Mouse (Mus musculus) CH12.LX (cell line): Measurements from ENCODE around the gene Gper1. TPM values are rescaled to one million over a fixed set of nuclear protein-coding genes. Genes with fewer than 3 reads are reported as not detected.

Experiments
- DNase-seq: peaks from one replicate; pipeline ENCODE4 v3.0.0-alpha.2; 2013; ENCODE audit errors: extremely low read depth
- H3K27ac ChIP-seq: 2 replicates; pipeline ENCODE4 v1.5.1; 2012; ENCODE audit warnings: low read depth, mild to moderate bottlenecking, control low read depth, moderate library complexity; ENCODE audit not compliant: insufficient read depth
- H3K27me3 ChIP-seq: replicated peaks from 2 replicates; pipeline ENCODE3; 2012; ENCODE audit warnings: inconsistent platforms
- H3K36me3 ChIP-seq, 2 experiments: replicated peaks in 1 of 2; 2 replicates each; pipeline versions ENCODE3 to v1.6.1; 2012; ENCODE audit warnings: inconsistent platforms in 1 of 2, low read length in 1 of 2, mild to moderate bottlenecking in 1 of 2, mixed read lengths in 1 of 2, moderate library complexity in 1 of 2; ENCODE audit not compliant: control insufficient read depth in 1 of 2, insufficient read depth in 1 of 2
- H3K4me1 ChIP-seq, 2 experiments: 2 replicates each; pipeline ENCODE4 v1.6.1; 2012; ENCODE audit warnings: inconsistent platforms in 1 of 2, moderate library complexity in 1 of 2; ENCODE audit not compliant: insufficient read depth in 2 of 2, control insufficient read depth in 1 of 2
- H3K4me2 ChIP-seq: 2 replicates; pipeline ENCODE4 v1.6.1; 2012; ENCODE audit warnings: low read depth, mild to moderate bottlenecking, control low read depth; ENCODE audit not compliant: poor library complexity, insufficient read depth, severe bottlenecking
- H3K4me3 ChIP-seq, 3 experiments: fragments of 150-350 bp in 1 of 3; sonication (generic) in 1 of 3; replicated peaks in 1 of 3; 2 replicates each; pipeline versions ENCODE3 to v1.5.1; 2011 to 2012; ENCODE audit warnings: low read depth in 2 of 3, low read length in 2 of 3, mild to moderate bottlenecking in 2 of 3, moderate library complexity in 2 of 3, control low read depth in 1 of 3, improper control_type of control experiment in 1 of 3, inconsistent platforms in 1 of 3, mixed read lengths in 1 of 3; ENCODE audit not compliant: poor library complexity in 1 of 3
- H3K79me2 ChIP-seq: replicated peaks from 2 replicates; pipeline ENCODE4 v1.6.1; 2012; ENCODE audit warnings: mild to moderate bottlenecking, moderate library complexity; ENCODE audit not compliant: control insufficient read depth, poor library complexity, insufficient read depth, severe bottlenecking; ENCODE audit errors: extremely low read depth
- H3K9ac ChIP-seq: 2 replicates; pipeline ENCODE4 v1.6.1; 2012; ENCODE audit warnings: low read depth, mild to moderate bottlenecking, control low read depth, moderate library complexity; ENCODE audit not compliant: insufficient read depth
- H3K9me3 ChIP-seq: replicated peaks from 2 replicates; pipeline ENCODE3; 2012; ENCODE audit warnings: low read length, inconsistent platforms, mixed read lengths
- CTCF ChIP-seq, 2 experiments: IDR thresholded peaks in 1 of 2; conservative IDR thresholded peaks in 1 of 2; 2 replicates each; pipeline ENCODE4 v1.5.1; 2011 to 2012; ENCODE audit warnings: low read depth in 2 of 2, low read length in 2 of 2, improper control_type of control experiment in 1 of 2, inconsistent platforms in 1 of 2, mild to moderate bottlenecking in 1 of 2, moderate library complexity in 1 of 2
- E2F4 ChIP-seq: IDR thresholded peaks from 2 replicates; pipeline ENCODE4 v1.6.1; 2011; ENCODE audit warnings: low read depth, low read length, improper control_type of control experiment; ENCODE audit not compliant: insufficient replicate concordance
- HCFC1 ChIP-seq: IDR thresholded peaks from 2 replicates; pipeline ENCODE4 v1.6.1; 2012; ENCODE audit warnings: low read depth, mild to moderate bottlenecking, inconsistent platforms, low read length, improper control_type of control experiment
- KAT2A ChIP-seq: IDR thresholded peaks from 2 replicates; pipeline ENCODE4 v1.6.1; 2012; ENCODE audit warnings: low read length, improper control_type of control experiment, inconsistent platforms; ENCODE audit not compliant: insufficient replicate concordance
- MAFK ChIP-seq: IDR thresholded peaks from 2 replicates; pipeline ENCODE4 v1.6.1; 2011; ENCODE audit warnings: low read length, improper control_type of control experiment; ENCODE audit not compliant: insufficient replicate concordance
- MEF2A ChIP-seq: IDR thresholded peaks from 2 replicates; pipeline ENCODE4 v1.6.1; 2014; ENCODE audit warnings: low read depth, mild to moderate bottlenecking, inconsistent platforms, low read length, improper control_type of control experiment, borderline replicate concordance
- MXI1 ChIP-seq: IDR thresholded peaks from 2 replicates; pipeline ENCODE4 v1.6.1; 2011; ENCODE audit warnings: mild to moderate bottlenecking, low read depth, low read length, improper control_type of control experiment
- MYC ChIP-seq: IDR thresholded peaks from 2 replicates; pipeline ENCODE4 v1.6.1; 2011; ENCODE audit warnings: low read depth, mild to moderate bottlenecking, improper control_type of control experiment, low read length
- NELFE ChIP-seq: IDR thresholded peaks from 2 replicates; pipeline ENCODE4 v1.6.1; 2011; ENCODE audit warnings: low read depth, low read length, improper control_type of control experiment
- POLR2A ChIP-seq: IDR thresholded peaks from 2 replicates; pipeline ENCODE4 v1.6.1; 2011; ENCODE audit warnings: low read depth, mild to moderate bottlenecking, improper control_type of control experiment, low read length
- SIN3A ChIP-seq: IDR thresholded peaks from 2 replicates; pipeline ENCODE4 v1.6.1; 2012; ENCODE audit warnings: low read length, improper control_type of control experiment, inconsistent platforms
- SMC3 ChIP-seq: IDR thresholded peaks from 2 replicates; pipeline ENCODE4 v1.6.1; 2011; ENCODE audit warnings: low read depth, low read length, improper control_type of control experiment
- USF1 ChIP-seq: IDR thresholded peaks from 2 replicates; pipeline ENCODE4 v1.6.1; 2014; ENCODE audit warnings: low read depth, mild to moderate bottlenecking, inconsistent platforms, low read length, improper control_type of control experiment
- USF2 ChIP-seq: conservative IDR thresholded peaks from 2 replicates; pipeline ENCODE4 v1.6.1; 2011; ENCODE audit warnings: low read depth, low read length, improper control_type of control experiment
- ZC3H11A ChIP-seq: IDR thresholded peaks from 2 replicates; pipeline ENCODE4 v1.6.1; 2012; ENCODE audit warnings: low read depth, mild to moderate bottlenecking, inconsistent platforms, low read length, improper control_type of control experiment
- ZMIZ1 ChIP-seq: IDR thresholded peaks from 2 replicates; pipeline ENCODE4 v1.6.1; 2012; ENCODE audit warnings: low read depth, mild to moderate bottlenecking, inconsistent platforms, low read length, improper control_type of control experiment
- ZNF384 ChIP-seq: IDR thresholded peaks from 2 replicates; pipeline ENCODE4 v1.6.1; 2012; ENCODE audit warnings: low read depth, low read length, improper control_type of control experiment, inconsistent platforms
- dilution Hi-C: fragments of 300-500 bp; cut with MboI; formaldehyde crosslinking; loops from 2 replicates; pipeline ENCODE4 v1.14.3; 2020; ENCODE audit warnings: low sequenced_read_pairs; ENCODE audit not compliant: extremely low pct_unique_long_range_greater_than_20kb, extremely low pct_ligation_motif_present
- in situ Hi-C: fragments of 300-500 bp; cut with MboI; formaldehyde crosslinking; loops from 3 replicates; pipeline ENCODE4 v1.14.3; 2019; ENCODE audit warnings: low sequenced_read_pairs, low pct_ligation_motif_present, low pct_unique_long_range_greater_than_20kb, mixed read lengths
- polyA plus RNA-seq: library from polyadenylated mRNA; unstranded; fragments of >175 nt; gene quantifications from 2 replicates; pipeline ENCODE4 v1.2.1, GENCODE M21; 2012; ENCODE audit warnings: low read depth; ENCODE audit not compliant: insufficient read length
- total RNA-seq, 2 experiments: library from RNA; depleted of rRNA; stranded (reverse); fragments of 300-350 nt in 1 of 2; fragments of >200 nt in 1 of 2; gene quantifications; 2 replicates each; pipeline ENCODE4 v1.2.3; 2012 to 2014

Gene Gper1
- total and polyA plus RNA-seq, 3 experiments = 0.13 TPM; not detected in 2

DNA sequence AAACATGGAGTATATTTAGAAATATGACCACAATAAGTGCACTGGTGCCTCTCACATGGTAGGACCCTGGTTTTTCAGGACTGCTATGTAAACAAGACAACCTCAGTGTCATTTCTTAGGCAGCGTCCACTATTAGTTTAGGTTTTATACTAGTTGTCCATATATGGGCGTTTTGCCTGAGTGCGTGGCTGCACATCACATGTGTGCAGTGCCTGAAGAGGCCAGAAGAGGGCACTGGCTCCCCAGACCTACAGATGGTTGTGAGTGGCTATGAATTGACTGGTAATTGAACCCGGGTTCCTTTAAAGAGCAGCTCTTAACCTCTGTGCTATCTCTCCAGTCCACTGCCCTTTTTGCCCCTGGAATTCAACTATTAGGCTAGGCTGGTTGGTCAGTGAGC is 6.0 kb upstream of the Gper1 start:
- Histone ChIP-seq H3K4me1 (peaks cover 0 to 13% of the 10 kb centered on the region in 2 experiments; a peak in 2 of 4 replicates), H3K79me2 (no peaks in the 10 kb centered on the region), H3K4me2 (no peak overlapping the region), H3K36me3 (peaks cover 3 to 84% of the 10 kb centered on the region in 2 experiments), H3K4me3 (no peak overlapping the region), H3K9me3 (no peaks in the 10 kb centered on the region), H3K9ac (no peak overlapping the region), H3K27ac (no peak overlapping the region), H3K27me3 (no peaks in the 10 kb centered on the region)
- peak; percentile 13 to 33; a peak in 2 of 4 replicates for TF ChIP-seq CTCF (conservative IDR thresholded peaks at IDR 0.05 in 1 of 2, IDR thresholded peaks at IDR 0.05 in 1 of 2; ENCODE audit: low read depth in 2 of 2, low read length in 2 of 2)
- no peak for TF ChIP-seq KAT2A
- no peak for TF ChIP-seq MYC
- TF ChIP-seq ZNF384 = no peak
- in situ Hi-C loops = no loop called here
- dilution Hi-C loops = no loop called here
- no peak for DNase-seq

DNA sequence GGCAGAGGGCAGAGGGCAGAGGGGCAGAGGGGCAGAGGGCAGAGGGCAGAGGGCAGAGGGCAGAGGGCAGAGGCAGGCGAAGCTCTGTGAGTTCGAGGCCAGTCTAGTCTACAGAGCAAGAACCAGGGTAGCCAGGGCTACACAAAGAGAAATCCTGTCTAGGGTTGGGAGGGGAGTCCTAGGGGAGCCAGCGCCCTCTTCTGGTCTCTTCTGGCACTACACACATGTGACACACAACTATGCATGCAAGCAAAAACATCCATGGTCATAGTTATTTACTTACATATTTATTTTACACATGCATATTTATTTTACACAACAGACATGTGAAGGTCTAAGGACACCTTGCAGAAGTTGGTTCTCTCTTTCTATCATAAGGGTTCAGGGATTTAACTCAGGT is 5.5 kb upstream of the Gper1 start:
- Histone ChIP-seq H3K4me2 (no peak overlapping the region), H3K4me1 (peaks cover 0 to 11% of the 10 kb centered on the region in 2 experiments; a peak in 2 of 4 replicates), H3K4me3 (no peak overlapping the region), H3K9ac (no peak overlapping the region), H3K27ac (no peak overlapping the region), H3K9me3 (no peaks in the 10 kb centered on the region), H3K27me3 (no peaks in the 10 kb centered on the region), H3K36me3 (peaks cover 3 to 84% of the 10 kb centered on the region in 2 experiments), H3K79me2 (no peaks in the 10 kb centered on the region)
- DNase-seq = no peak
- TF ChIP-seq ZC3H11A (no peak), MYC (no peak), SMC3 (no peak), HCFC1 (no peak), USF2 (no peak), E2F4 (no peak), MAFK (no peak), NELFE (no peak), USF1 (no peak), POLR2A (no peak), MEF2A (no peak), SIN3A (no peak), ZMIZ1 (no peak), MXI1 (no peak)
- in situ Hi-C loops (no loop called here), dilution Hi-C loops (no loop called here)
